31 mouse cellular contexts compared by ENCODE assay signal in genomic region chr6:87153836-87154235, GRCm38 (mm10). TPM values are rescaled to one million over a fixed set of nuclear protein-coding genes. Genes with fewer than 3 reads are reported as not detected.
DNase-seq lines count a peak whose midpoint lies in the region; ATAC-seq and TF ChIP-seq lines count a peak whose summit lies in the region.
"Had no signal": no experiment of that assay in that cellular context is flagged by ENCODE, and none has a peak within 500 bp of the region (broad histone marks: within the 10 kb centered on the region; RNA-seq: fewer than 3 reads in every experiment).

No protein-coding gene starts in this region.

- H3K4me3 ChIP-seq in megakaryocyte, embryonic 14.5 days (replicated peaks): peak overlapping the region; percentile 12
- no peak overlapping the region for H3K4me3 ChIP-seq in ES-E14 (ENCODE audit: insufficient read depth in 1 of 2, low read depth in 1 of 2, low read length in 2 of 2, poor library complexity in 1 of 2, severe bottlenecking in 1 of 2)
- no peak overlapping the region for H3K4me3 ChIP-seq in limb, embryonic 15.5 days
- no peak overlapping the region for H3K4me3 ChIP-seq in hindbrain, embryonic 16.5 days (ENCODE audit: low read length)
- H3K4me3 ChIP-seq: erythroblast, embryonic 14.5 days; heart, embryonic 15.5 days; hindbrain, embryonic 15.5 days; intestine, embryonic 15.5 days; liver, embryonic 13.5 days had no signal

- peaks cover 46% of the 10 kb centered on the region for H3K27me3 ChIP-seq in megakaryocyte, embryonic 14.5 days (replicated peaks)
- H3K27me3 ChIP-seq in limb, embryonic 15.5 days: no peaks in the 10 kb centered on the region
- H3K27me3 ChIP-seq in hindbrain, embryonic 16.5 days (replicated peaks; ENCODE audit: control insufficient read depth, insufficient read depth, low read length): no peaks in the 10 kb centered on the region
- H3K27me3 ChIP-seq: heart, embryonic 15.5 days; hindbrain, embryonic 15.5 days; intestine, embryonic 15.5 days had no signal

- H3K9ac ChIP-seq in ES-E14 (ENCODE audit: insufficient read depth, low read depth, low read length, poor library complexity, severe bottlenecking): no peak overlapping the region
- H3K9ac ChIP-seq in limb, embryonic 15.5 days: no peak overlapping the region
- H3K9ac ChIP-seq in hindbrain, embryonic 16.5 days (ENCODE audit: low read depth, low read length): no peak overlapping the region
- H3K9ac ChIP-seq: heart, embryonic 15.5 days; hindbrain, embryonic 15.5 days; intestine, embryonic 15.5 days had no signal

- H3K27ac ChIP-seq in ES-E14 (ENCODE audit: insufficient read depth, low read depth, low read length, poor library complexity, severe bottlenecking): no peak overlapping the region; the same call in 1 of the 2 replicates
- H3K27ac ChIP-seq in limb, embryonic 15.5 days: 0 out of 2 replicates have a peak overlapping the region, but pooled peaks have one; percentile 17
- H3K27ac ChIP-seq in hindbrain, embryonic 16.5 days (ENCODE audit: low read depth, low read length): no peak overlapping the region
- H3K27ac ChIP-seq: hindbrain, embryonic 15.5 days; intestine, embryonic 15.5 days; liver, embryonic 13.5 days; macrophage had no signal

- ATAC-seq in megakaryocyte, adult 5-6 weeks (ENCODE audit: poor library complexity, severe bottlenecking): no peak
- ATAC-seq in limb, embryonic 15.5 days (ENCODE audit: insufficient number of reproducible peaks, low FRiP score, low TSS enrichment, low read depth): no peak
- ATAC-seq in hindbrain, embryonic 16.5 days: no peak
- ATAC-seq in frontal cortex, adult (ENCODE audit: low TSS enrichment): no peak
- ATAC-seq: forebrain, embryonic 16.5 days; intestine, embryonic 15.5 days; lung, postnatal 0 days; midbrain, embryonic 16.5 days had no signal

- no peak for DNase-seq in ES-E14 (ENCODE audit: low read depth, low spot score)
- DNase-seq in gastrocnemius, postnatal 4 days (ENCODE audit: low spot score in 2 of 2): no peak
- DNase-seq: adrenal gland, postnatal 36 days; cerebellum, adult 2 months; cerebellum, postnatal 14 days; kidney, adult 2 months; kidney, postnatal 36 days; liver, embryonic 13.5 days; lung, adult 18-20 months; right cerebral cortex, postnatal 25 days had no signal

- 67% methylated on average over 3 of the region's 3 CpGs for WGBS in limb, embryonic 15.5 days
- WGBS in hindbrain, embryonic 16.5 days: 86% methylated on average over 3 of the region's 3 CpGs

- H3K36me3 ChIP-seq in megakaryocyte, embryonic 14.5 days (replicated peaks; ENCODE audit: low read length): no peaks in the 10 kb centered on the region
- no peaks in the 10 kb centered on the region for H3K36me3 ChIP-seq in ES-E14 (ENCODE audit: control insufficient read depth, insufficient read depth, low read length, poor library complexity, severe bottlenecking)
- H3K36me3 ChIP-seq in limb, embryonic 15.5 days: peaks cover 7% of the 10 kb centered on the region
- no peaks in the 10 kb centered on the region for H3K36me3 ChIP-seq in hindbrain, embryonic 16.5 days (ENCODE audit: control insufficient read depth, insufficient read depth, low read length)
- H3K36me3 ChIP-seq: heart, embryonic 15.5 days; hindbrain, embryonic 15.5 days; intestine, embryonic 15.5 days; liver, embryonic 13.5 days had no signal

- no peak overlapping the region for H3K4me2 ChIP-seq in limb, embryonic 15.5 days
- no peak overlapping the region for H3K4me2 ChIP-seq in hindbrain, embryonic 16.5 days (ENCODE audit: low read length)
- H3K4me2 ChIP-seq: heart, embryonic 15.5 days; hindbrain, embryonic 15.5 days; intestine, embryonic 15.5 days; midbrain, embryonic 11.5 days had no signal

- in situ Hi-C loops in ES-E14 (cut with MboI; ENCODE audit: low sequenced_read_pairs in 2 of 2, unreplicated experiment in 2 of 2): no loop called here

- no peaks in the 10 kb centered on the region for H3K9me3 ChIP-seq in megakaryocyte, embryonic 14.5 days
- H3K9me3 ChIP-seq in ES-E14 (ENCODE audit: control insufficient read depth, insufficient read depth, low read depth, low read length): no peaks in the 10 kb centered on the region
- no peaks in the 10 kb centered on the region for H3K9me3 ChIP-seq in limb, embryonic 15.5 days
- no peaks in the 10 kb centered on the region for H3K9me3 ChIP-seq in hindbrain, embryonic 16.5 days (ENCODE audit: control insufficient read depth, low read length)
- H3K9me3 ChIP-seq: heart, embryonic 15.5 days; hindbrain, embryonic 15.5 days; intestine, embryonic 15.5 days; liver, embryonic 13.5 days had no signal

- H3K4me1 ChIP-seq in megakaryocyte, embryonic 14.5 days: peaks cover 8% of the 10 kb centered on the region; the same call in 1 of the 2 replicates
- no peaks in the 10 kb centered on the region for H3K4me1 ChIP-seq in ES-E14 (ENCODE audit: control insufficient read depth in 2 of 2, insufficient read depth in 2 of 2, low read length in 2 of 2, poor library complexity in 1 of 2)
- peaks cover 38% of the 10 kb centered on the region for H3K4me1 ChIP-seq in limb, embryonic 15.5 days
- H3K4me1 ChIP-seq in hindbrain, embryonic 16.5 days (ENCODE audit: control insufficient read depth, insufficient read depth, low read depth, low read length): no peaks in the 10 kb centered on the region
- H3K4me1 ChIP-seq: hindbrain, embryonic 15.5 days; intestine, embryonic 15.5 days had no signal

TF ChIP-seq in ES-E14, 5 proteins besides CTCF, POLR2A, EP300 and RAD21:
- TF ChIP-seq HCFC1 (IDR thresholded peaks at IDR 0.05; ENCODE audit: borderline replicate concordance, insufficient read depth, low read length) (no peak), CHD2 (IDR thresholded peaks at IDR 0.05; ENCODE audit: low read depth, low read length) (no peak), MAFK (IDR thresholded peaks at IDR 0.05; ENCODE audit: insufficient read depth, low read depth, low read length) (peak; percentile 62; the same call in 1 of the 2 replicates)

RNA-seq across cellular contexts. Expression of gene D6Ertd527e, which starts 49.3 kb away (rescaled TPM):
- polyA plus RNA-seq in megakaryocyte, embryonic 14.5 days (2012; ENCODE audit: insufficient read depth, low replicate concordance): not detected in 2 replicates
- 0.07 TPM in 1 of 2 replicates, not detected in the other for total RNA-seq in megakaryocyte, adult 5-6 weeks (2015)
- total RNA-seq in megakaryocyte, adult 5-6 weeks (2017): 0.12 and 0.22 TPM in 2 replicates
- total RNA-seq in ES-E14 (2012; rRNA removed): 0.11 TPM in 1 of 2 replicates, not detected in the other
- polyA plus RNA-seq in limb, embryonic 15.5 days (2015; fragmentation: Nextera tagmentation; extraction: Ambion mirVana): 0.44 and 0.97 TPM in 2 replicates
- 0.09 and 0.11 TPM in 2 replicates for polyA plus RNA-seq in hindbrain, embryonic 16.5 days (2015; fragmentation: Nextera tagmentation; extraction: Ambion mirVana)
- total RNA-seq in gastrocnemius, postnatal 4 days (2021): under 1 TPM; 0.12 to 0.23 TPM
- total RNA-seq: adrenal gland, postnatal 36 days; gastrocnemius, adult 8-10 months; granulocyte monocyte progenitor cell, adult 5-6 weeks; hematopoietic stem cell, adult 5-6 weeks; layer of hippocampus, adult 8-10 months; layer of hippocampus, postnatal 25 days; left cerebral cortex, postnatal 36 days had no signal
- polyA plus RNA-seq: CD4-positive, CD25-positive, alpha-beta regulatory T cell, adult 4 months; erythroblast, embryonic 14.5 days; liver, embryonic 13.5 days had no signal
